29 mouse cellular contexts compared by ENCODE assay signal in the genomic region with DNA sequence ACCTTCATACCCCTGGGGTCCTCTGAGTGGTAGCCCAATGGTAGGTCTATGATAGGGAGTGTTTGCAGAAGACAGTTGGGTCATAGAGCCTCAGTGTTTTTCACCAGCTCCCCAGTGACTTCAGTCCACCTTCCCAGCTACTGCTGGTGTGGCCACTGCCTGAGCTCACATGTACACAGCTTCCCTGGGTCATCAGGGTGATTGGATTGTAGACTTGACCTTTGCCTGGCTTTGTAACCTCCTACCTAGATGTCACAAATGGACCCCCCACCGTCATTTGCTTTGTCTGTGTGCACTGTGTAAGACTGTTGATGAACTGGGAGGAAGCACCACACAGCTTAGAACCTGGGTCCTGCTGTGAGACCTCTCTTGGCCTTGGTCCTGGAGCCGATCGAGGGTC. TPM values are rescaled to one million over a fixed set of nuclear protein-coding genes. Genes with fewer than 3 reads are reported as not detected.
DNase-seq lines count a peak whose midpoint lies in the region; ATAC-seq lines count a peak whose summit lies in the region.
"Had no signal": no experiment of that assay in that cellular context is flagged by ENCODE, and none has a peak within 500 bp of the region (broad histone marks: within the 10 kb centered on the region; RNA-seq: fewer than 3 reads in every experiment).

No protein-coding gene starts in this region.

- peaks cover 100% of the 10 kb centered on the region for H3K4me1 ChIP-seq in megakaryocyte, embryonic 14.5 days
- H3K4me1 ChIP-seq in liver, embryonic 15.5 days (replicated peaks), result peaks cover 97% of the 10 kb centered on the region

- no peak overlapping the region for H3K4me2 ChIP-seq in liver, embryonic 15.5 days
- H3K4me2 ChIP-seq: hindbrain, embryonic 13.5 days; kidney, embryonic 15.5 days; limb, embryonic 15.5 days; lung, embryonic 14.5 days; neural tube, embryonic 15.5 days had no signal

- 64% methylated on average over 3 of the region's 3 CpGs for WGBS in liver, embryonic 15.5 days (ENCODE audit: insufficient replicate concordance)

- peak; percentile 42 for DNase-seq in ZHBTc4 (ENCODE audit: low read depth, low spot score)
- no peak for DNase-seq in urinary bladder, postnatal 36 days (ENCODE audit: low spot score in 2 of 2)
- DNase-seq in adipocyte (ENCODE audit: low spot score), result no peak
- DNase-seq: adrenal gland, postnatal 25 days; cerebellum, adult 18-20 months; cerebellum, postnatal 14 days; heart, adult 2 months; heart, postnatal 4 days; kidney, adult 11 months; kidney, postnatal 25 days; lung, embryonic 14.5 days; midbrain, embryonic 14.5 days; right cerebral cortex, adult 18-20 months; spleen, adult 18-20 months; thymus, adult 2 months; thymus, postnatal 36 days had no signal

- ATAC-seq in megakaryocyte, adult 5-6 weeks (ENCODE audit: poor library complexity, severe bottlenecking), result no peak
- 0 out of 2 replicates have a peak, but pooled peaks have one; percentile 16 for ATAC-seq in liver, embryonic 15.5 days (ENCODE audit: insufficient read depth)
- no peak for ATAC-seq in megakaryocyte progenitor cell, adult 5-6 weeks (replicated peaks; ENCODE audit: poor library complexity)
- ATAC-seq: CD4-positive, CD25-positive, alpha-beta regulatory T cell, adult 4 months; forebrain, embryonic 16.5 days; inflammation-experienced regulatory T-cells, adult 6 months had no signal

- H3K36me3 ChIP-seq in megakaryocyte, embryonic 14.5 days (replicated peaks; ENCODE audit: low read length), result peaks cover 74% of the 10 kb centered on the region
- 0 out of 2 replicates have a peak, but pooled peaks cover 3% of the 10 kb centered on the region for H3K36me3 ChIP-seq in liver, embryonic 15.5 days (replicated peaks)
- H3K36me3 ChIP-seq: heart, embryonic 12.5 days; hindbrain, embryonic 13.5 days; kidney, embryonic 15.5 days; limb, embryonic 15.5 days; neural tube, embryonic 15.5 days had no signal

- H3K27me3 ChIP-seq in megakaryocyte, embryonic 14.5 days (replicated peaks), result no peaks in the 10 kb centered on the region
- no peaks in the 10 kb centered on the region for H3K27me3 ChIP-seq in liver, embryonic 15.5 days
- H3K27me3 ChIP-seq: heart, embryonic 12.5 days; hindbrain, embryonic 13.5 days; kidney, embryonic 15.5 days; limb, embryonic 15.5 days; neural tube, embryonic 15.5 days had no signal

- H3K9ac ChIP-seq in liver, embryonic 15.5 days, result no peak overlapping the region
- H3K9ac ChIP-seq: hindbrain, embryonic 13.5 days; kidney, embryonic 15.5 days; limb, embryonic 15.5 days; lung, embryonic 14.5 days; neural tube, embryonic 15.5 days had no signal

- H3K9me3 ChIP-seq in megakaryocyte, embryonic 14.5 days, result no peaks in the 10 kb centered on the region
- H3K9me3 ChIP-seq in liver, embryonic 15.5 days (replicated peaks), result no peaks in the 10 kb centered on the region
- H3K9me3 ChIP-seq: heart, embryonic 12.5 days; hindbrain, embryonic 13.5 days; kidney, embryonic 15.5 days; limb, embryonic 15.5 days; neural tube, embryonic 15.5 days had no signal

- H3K4me3 ChIP-seq in megakaryocyte, embryonic 14.5 days (replicated peaks), result peak overlapping the region; percentile 81
- no peak overlapping the region for H3K4me3 ChIP-seq in liver, embryonic 15.5 days (replicated peaks)
- H3K4me3 ChIP-seq: erythroblast, embryonic 14.5 days; heart, adult 2 months; heart, embryonic 12.5 days; hindbrain, embryonic 13.5 days; kidney, embryonic 15.5 days; limb, embryonic 15.5 days; neural tube, embryonic 15.5 days had no signal

- H3K27ac ChIP-seq in liver, embryonic 15.5 days (replicated peaks), result no peak overlapping the region; the same call in 1 of the 2 replicates
- H3K27ac ChIP-seq: kidney, embryonic 15.5 days; neural tube, embryonic 15.5 days had no signal

RNA-seq across cellular contexts. Expression of a gene that starts 12.3 kb away (rescaled TPM):
- 120 and 139 TPM in 2 replicates for polyA plus RNA-seq in megakaryocyte, embryonic 14.5 days (2012; ENCODE audit: insufficient read depth, low replicate concordance)
- 49.1 and 54.8 TPM in 2 replicates for total RNA-seq in megakaryocyte, adult 5-6 weeks (2015)
- 145 and 151 TPM in 2 replicates for total RNA-seq in megakaryocyte, adult 5-6 weeks (2017)
- polyA plus RNA-seq in liver, embryonic 15.5 days (2015; fragmentation: Nextera tagmentation; extraction: Ambion mirVana), result 25.6 and 31.1 TPM in 2 replicates
- 13.8 and 15.8 TPM in 2 replicates for total RNA-seq in megakaryocyte progenitor cell, adult 5-6 weeks (2015)
- total RNA-seq in megakaryocyte progenitor cell, adult 5-6 weeks (2017), result 58.4 and 65.8 TPM in 2 replicates
